In the genomic region with DNA sequence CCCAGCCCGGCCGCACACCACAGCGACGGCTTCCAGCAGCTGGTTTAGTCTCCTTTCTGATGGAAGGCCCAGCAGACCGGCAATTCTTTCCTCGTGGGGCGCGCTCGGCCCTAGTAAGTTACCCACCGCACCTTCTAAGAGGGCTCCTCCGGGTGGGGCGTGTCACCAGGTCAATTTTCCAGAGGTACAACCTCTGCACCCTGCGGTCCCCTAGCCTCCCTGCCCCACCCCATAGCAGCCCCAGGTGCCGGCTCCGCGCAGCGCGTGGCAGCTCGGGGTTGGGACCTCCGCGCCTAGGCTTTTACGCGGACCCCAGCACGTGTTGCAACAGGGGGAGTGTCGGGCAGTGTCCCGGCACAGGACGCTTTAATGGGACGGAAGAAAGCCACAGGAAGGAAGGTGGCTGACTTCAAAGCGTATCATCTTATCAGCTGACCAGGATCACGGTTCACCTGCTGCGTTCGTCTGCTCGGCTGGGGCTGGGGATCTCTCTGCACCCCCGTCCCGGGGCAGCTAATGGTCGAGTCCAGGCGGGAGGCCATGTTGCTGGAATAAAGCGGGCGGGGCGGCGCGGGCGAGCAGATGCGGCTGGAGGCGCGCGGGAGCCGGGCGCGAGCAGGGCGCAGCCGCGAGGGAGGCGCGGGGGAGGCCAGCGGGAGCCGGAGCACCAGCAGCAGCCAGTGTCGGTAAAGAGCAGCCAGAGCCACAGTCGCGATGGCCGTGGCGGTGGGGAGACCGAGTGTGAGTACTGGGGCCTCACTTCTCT, we compare ENCODE assay signal across 8 mouse cellular contexts. TPM values are rescaled to one million over a fixed set of nuclear protein-coding genes. Genes with fewer than 3 reads are reported as not detected.
A peak's percentile ranks its signal among the peaks of the same experiment; 100 is the strongest.
DNase-seq lines count a peak whose midpoint lies in the region; ATAC-seq and TF ChIP-seq lines count a peak whose summit lies in the region.

Sept11 (plus strand) TSS at position 581 of the 766 bp plus-strand sequence.

- peak within 1 kb of the TSS; percentile 79 for H3K4me3 ChIP-seq in embryonic facial prominence, embryonic 13.5 days
- H3K4me3 ChIP-seq in heart, adult 2 months: peak within 1 kb of the TSS; percentile 87
- peak within 1 kb of the TSS; percentile 82 for H3K4me3 ChIP-seq in limb, embryonic 13.5 days
- H3K4me3 ChIP-seq in midbrain, embryonic 16.5 days (ENCODE audit: low read depth, low read length): peak within 1 kb of the TSS; percentile 89

- peak within 1 kb of the TSS; percentile 91 for H3K9ac ChIP-seq in embryonic facial prominence, embryonic 13.5 days
- H3K9ac ChIP-seq in heart, adult 2 months (ENCODE audit: low read depth, low read length): peak within 1 kb of the TSS; percentile 84
- H3K9ac ChIP-seq in limb, embryonic 13.5 days: peak within 1 kb of the TSS; percentile 92
- H3K9ac ChIP-seq in midbrain, embryonic 16.5 days (ENCODE audit: low read depth, low read length): peak within 1 kb of the TSS; percentile 97

- no peaks in the 10 kb centered on the region for H3K9me3 ChIP-seq in embryonic facial prominence, embryonic 13.5 days
- H3K9me3 ChIP-seq in limb, embryonic 13.5 days: no peaks in the 10 kb centered on the region
- no peaks in the 10 kb centered on the region for H3K9me3 ChIP-seq in midbrain, embryonic 16.5 days (replicated peaks; ENCODE audit: control insufficient read depth, low read length, poor library complexity, severe bottlenecking)

- H3K79me2 ChIP-seq in heart, adult 2 months (replicated peaks; ENCODE audit: control insufficient read depth, insufficient read depth, low read length): no peaks in the 10 kb centered on the region

- H3K4me2 ChIP-seq in embryonic facial prominence, embryonic 13.5 days: peak within 1 kb of the TSS; percentile 95
- H3K4me2 ChIP-seq in limb, embryonic 13.5 days (replicated peaks): peak within 1 kb of the TSS; percentile 95
- H3K4me2 ChIP-seq in midbrain, embryonic 16.5 days (ENCODE audit: low read length): peak within 1 kb of the TSS; percentile 66

- TF ChIP-seq CTCF in heart, adult 2 months (IDR thresholded peaks at IDR 0.05): peak; percentile 17; the same call in 1 of the 2 replicates

- peak; percentile 66; the same call in 1 of the 2 replicates for TF ChIP-seq EP300 in heart, adult 2 months (IDR thresholded peaks at IDR 0.05; ENCODE audit: insufficient read depth, low read depth, low read length)

- TF ChIP-seq POLR2A in heart, adult 2 months (IDR thresholded peaks at IDR 0.05; ENCODE audit: insufficient read depth, low read depth, low read length): peak; percentile 61

- peak within 1 kb of the TSS; percentile 96 for H3K27ac ChIP-seq in embryonic facial prominence, embryonic 13.5 days
- peak within 1 kb of the TSS; percentile 99 for H3K27ac ChIP-seq in heart, adult 2 months
- H3K27ac ChIP-seq in limb, embryonic 13.5 days: peak within 1 kb of the TSS; percentile 94
- H3K27ac ChIP-seq in midbrain, embryonic 16.5 days (ENCODE audit: low read length): peak within 1 kb of the TSS; percentile 98

- H3K27me3 ChIP-seq in embryonic facial prominence, embryonic 13.5 days: no peaks in the 10 kb centered on the region
- H3K27me3 ChIP-seq in heart, adult 2 months (ENCODE audit: control insufficient read depth, insufficient read depth, low read length): no peaks in the 10 kb centered on the region
- no peaks in the 10 kb centered on the region for H3K27me3 ChIP-seq in limb, embryonic 13.5 days
- H3K27me3 ChIP-seq in midbrain, embryonic 16.5 days (ENCODE audit: control insufficient read depth, insufficient read depth, low read depth, low read length): no peaks in the 10 kb centered on the region

- peaks cover 48% of the 10 kb centered on the region for H3K4me1 ChIP-seq in embryonic facial prominence, embryonic 13.5 days
- H3K4me1 ChIP-seq in heart, adult 2 months (ENCODE audit: control insufficient read depth, insufficient read depth, low read length): peaks cover 11% of the 10 kb centered on the region
- peaks cover 53% of the 10 kb centered on the region for H3K4me1 ChIP-seq in limb, embryonic 13.5 days
- H3K4me1 ChIP-seq in midbrain, embryonic 16.5 days (ENCODE audit: control insufficient read depth, insufficient read depth, low read length): peaks cover 48% of the 10 kb centered on the region

- WGBS in embryonic facial prominence, embryonic 13.5 days: under 1% methylated on average over 63 of the region's 63 CpGs
- WGBS in heart, adult 2 months: under 1% methylated on average over 63 of the region's 63 CpGs
- WGBS in limb, embryonic 13.5 days: under 1% methylated on average over 63 of the region's 63 CpGs
- WGBS in midbrain, embryonic 16.5 days: under 1% methylated on average over 63 of the region's 63 CpGs

- peak; percentile 93 for DNase-seq in 3134 (ENCODE audit: extremely low read depth, insufficient read length, low spot score)
- peak; percentile 95 to 97 for DNase-seq in adrenal gland, postnatal 36 days
- peak; percentile 95 to 96 for DNase-seq in heart, adult 2 months
- peak; percentile 89 to 92 for DNase-seq in kidney, adult 8-10 months
- DNase-seq in spleen, postnatal 10 days (ENCODE audit: low spot score in 2 of 2): peak; percentile 79 to 89

- peak; percentile 88 for ATAC-seq in embryonic facial prominence, embryonic 13.5 days (ENCODE audit: insufficient number of reproducible peaks, insufficient read depth, low FRiP score, low TSS enrichment, low read depth)
- peak; percentile 91 for ATAC-seq in limb, embryonic 13.5 days (ENCODE audit: low FRiP score, low read depth)
- peak; percentile 93 for ATAC-seq in midbrain, embryonic 16.5 days

- intact Hi-C loops in heart, adult 2 months (cut with DNase I): loop anchor here (1.0 to 5.0 kb wide), 3 partner anchors 52 to 174 kb away; partner anchors contain the start of gene Ccng2

- no peaks in the 10 kb centered on the region for H3K36me3 ChIP-seq in embryonic facial prominence, embryonic 13.5 days
- H3K36me3 ChIP-seq in heart, adult 2 months (ENCODE audit: control insufficient read depth, insufficient read depth, low read length): peaks cover 2% of the 10 kb centered on the region
- no peaks in the 10 kb centered on the region for H3K36me3 ChIP-seq in limb, embryonic 13.5 days
- H3K36me3 ChIP-seq in midbrain, embryonic 16.5 days (ENCODE audit: control insufficient read depth, insufficient read depth, low read length): no peaks in the 10 kb centered on the region

RNA-seq across cellular contexts. Expression of gene Sept11, which starts in this region (rescaled TPM):
- total RNA-seq in adrenal gland, postnatal 36 days (2021): 10 to 100 TPM; 37.0 to 46.9 TPM
- 220 and 238 TPM in 2 replicates for polyA plus RNA-seq in embryonic facial prominence, embryonic 13.5 days (2015; fragmentation: Nextera tagmentation; extraction: Ambion mirVana)
- total RNA-seq in heart, adult 2 months (2021): 10 to 100 TPM; 25.7 to 34.0 TPM
- 15.6 and 25.8 TPM in 2 replicates for polyA plus RNA-seq in heart, adult 2 months (2012; rRNA removed)
- 212 and 226 TPM in 2 replicates for polyA plus RNA-seq in limb, embryonic 13.5 days (2015; fragmentation: Nextera tagmentation; extraction: Ambion mirVana)
- 143 and 155 TPM in 2 replicates for polyA plus RNA-seq in midbrain, embryonic 16.5 days (2015; fragmentation: Nextera tagmentation; extraction: Ambion mirVana)

Comparison
In these comparisons a context has a peak if more than half of its experiments do, and no peak if none do; other contexts are left out.
1. Peak in every context shown above with its lines: DNase-seq, ATAC-seq, H3K4me3 ChIP-seq and H3K27ac ChIP-seq.